Mouse (Mus musculus) brain, embryonic 14.5 days (tissue): ENCODE results near the gene Stoml1.

Experiments
- CTCF ChIP-seq: fragments of 200-500 bp; IDR thresholded peaks from 2 replicates; pipeline ENCODE4 v1.5.1; 2012; ENCODE audit warnings: inconsistent platforms, mild to moderate bottlenecking, moderate library complexity, borderline replicate concordance; ENCODE audit not compliant: insufficient read depth, insufficient read length; ENCODE audit errors: extremely low read depth
- POLR2A ChIP-seq: fragments of 200-500 bp; IDR thresholded peaks from 2 replicates; pipeline ENCODE4 v1.6.1; 2012; ENCODE audit warnings: mild to moderate bottlenecking, inconsistent platforms, borderline replicate concordance; ENCODE audit not compliant: poor library complexity, insufficient read depth, insufficient read length, severe bottlenecking; ENCODE audit errors: extremely low read depth

- TF ChIP-seq CTCF (no peak), POLR2A (no peak)
These were observed 36.9 kb downstream of the Stoml1 start for GRCm38 (mm10) chr9:58289901-58290300.
